Mouse (Mus musculus) liver, embryonic 12.5 days (tissue): ENCODE results near the gene Cbx7. TPM values are rescaled to one million over a fixed set of nuclear protein-coding genes. Genes with fewer than 3 reads are reported as not detected.

ENCODE experiments used
- ATAC-seq: fragments of 200-750 bp; cut with Nextera tagmentation; 2 replicates; pipeline ENCODE4 v1.8.0; 2017; ENCODE audit warnings: moderate number of reproducible peaks, mild to moderate bottlenecking, moderate library complexity
- H3K27ac ChIP-seq: fragments of 300-500 bp; sonication (generic); 2 replicates; pipeline ENCODE4 v1.5.1; 2016; ENCODE audit warnings: mild to moderate bottlenecking
- H3K27me3 ChIP-seq: fragments of 300-500 bp; sonication (generic); replicated peaks from 2 replicates; pipeline ENCODE4 v1.6.1; 2016; ENCODE audit warnings: mild to moderate bottlenecking, moderate library complexity
- H3K36me3 ChIP-seq: fragments of 300-500 bp; sonication (generic); 2 replicates; pipeline ENCODE4 v1.6.1; 2016; ENCODE audit warnings: mild to moderate bottlenecking, moderate library complexity
- H3K4me1 ChIP-seq: fragments of 300-500 bp; sonication (generic); 2 replicates; pipeline ENCODE4 v1.6.1; 2016
- H3K4me2 ChIP-seq: fragments of 300-500 bp; sonication (generic); 2 replicates; pipeline ENCODE4 v1.6.1; 2016; ENCODE audit warnings: mild to moderate bottlenecking, moderate library complexity
- H3K4me3 ChIP-seq: fragments of 300-500 bp; sonication (generic); 2 replicates; pipeline ENCODE4 v1.5.1; 2016; ENCODE audit warnings: mild to moderate bottlenecking, moderate library complexity
- H3K9ac ChIP-seq: fragments of 300-500 bp; sonication (generic); 2 replicates; pipeline ENCODE4 v1.6.1; 2016; ENCODE audit warnings: mild to moderate bottlenecking, moderate library complexity
- H3K9me3 ChIP-seq: fragments of 300-500 bp; sonication (generic); replicated peaks from 2 replicates; pipeline ENCODE4 v1.6.1; 2016; ENCODE audit warnings: mild to moderate bottlenecking, moderate library complexity
- WGBS: fragments of 180-500 bp; shearing (Covaris S2); methylation state at CpG from one replicate; pipeline ENCODE4 v1.1.7; 2016; ENCODE audit not compliant: insufficient replicate concordance; 5-methylcytosine and 5-hydroxymethylcytosine counted together
- polyA plus RNA-seq: library from polyadenylated mRNA; unstranded; fragments of >200 nt; fragmentation: Nextera tagmentation; extraction: Ambion mirVana; gene quantifications from 2 replicates; pipeline ENCODE4 v1.2.1, GENCODE M21; 2016

Cbx7 gene
- polyA plus RNA-seq, 1 experiment from 2014 or later, result 2.0 TPM

GRCm38 (mm10) chr15:79961366-79961921 lies 9.5 kb downstream of the Cbx7 start:
- Histone ChIP-seq H3K36me3 (no peaks in the 10 kb centered on the region), H3K9me3 (no peaks in the 10 kb centered on the region), H3K9ac (no peak overlapping the region), H3K27ac (no peak overlapping the region), H3K4me2 (no peak overlapping the region), H3K4me1 (no peaks in the 10 kb centered on the region), H3K4me3 (no peak overlapping the region), H3K27me3 (0 out of 2 replicates have a peak, but pooled peaks cover 4% of the 10 kb centered on the region)
- 70% methylated on average over 9 of the region's 9 CpGs for WGBS
- ATAC-seq, result no peak

- H3K4me1 ChIP-seq, result 0 out of 2 replicates have a peak, but pooled peaks cover 4% of the 10 kb centered on the region
- no peak for ATAC-seq
- H3K9me3 ChIP-seq, result no peaks in the 10 kb centered on the region
- H3K36me3 ChIP-seq, result no peaks in the 10 kb centered on the region
- WGBS, result 17% methylated on average over 3 of the region's 3 CpGs
- no peak overlapping the region for H3K4me3 ChIP-seq
- H3K4me2 ChIP-seq, result no peak overlapping the region
- H3K27ac ChIP-seq, result no peak overlapping the region
- H3K9ac ChIP-seq, result no peak overlapping the region
- H3K27me3 ChIP-seq, result 0 out of 2 replicates have a peak, but pooled peaks cover 4% of the 10 kb centered on the region
These were observed 12.5 kb downstream of the Cbx7 start for GRCm38 (mm10) chr15:79958418-79958817.

GRCm38 (mm10) chr15:79956559-79956958 lies 14.4 kb downstream of the Cbx7 start:
- 55% methylated on average over 8 of the region's 8 CpGs for WGBS
- 0 out of 2 replicates have a peak, but pooled peaks cover 4% of the 10 kb centered on the region for H3K4me1 ChIP-seq
- no peak overlapping the region for H3K4me2 ChIP-seq

GRCm38 (mm10) chr15:79953470-79953869 lies 17.4 kb downstream of the Cbx7 start:
- Histone ChIP-seq H3K4me3 (no peak overlapping the region), H3K4me2 (no peak overlapping the region), H3K27ac (no peak overlapping the region), H3K9ac (no peak overlapping the region), H3K9me3 (no peaks in the 10 kb centered on the region), H3K4me1 (peaks cover 15% of the 10 kb centered on the region), H3K27me3 (peaks cover 30% of the 10 kb centered on the region), H3K36me3 (no peaks in the 10 kb centered on the region)
- no peak for ATAC-seq
- 53% methylated on average over 7 of the region's 7 CpGs for WGBS

More at GRCm38 (mm10) chr15:79956559-79956958, 14.4 kb downstream of the Cbx7 start:
- H3K4me3 ChIP-seq, result no peak overlapping the region
- no peak overlapping the region for H3K9ac ChIP-seq
- no peaks in the 10 kb centered on the region for H3K9me3 ChIP-seq
- no peak overlapping the region for H3K27ac ChIP-seq
- H3K36me3 ChIP-seq, result no peaks in the 10 kb centered on the region
- H3K27me3 ChIP-seq, result peaks cover 9% of the 10 kb centered on the region; the same call in 1 of the 2 replicates
- ATAC-seq, result no peak

DNA sequence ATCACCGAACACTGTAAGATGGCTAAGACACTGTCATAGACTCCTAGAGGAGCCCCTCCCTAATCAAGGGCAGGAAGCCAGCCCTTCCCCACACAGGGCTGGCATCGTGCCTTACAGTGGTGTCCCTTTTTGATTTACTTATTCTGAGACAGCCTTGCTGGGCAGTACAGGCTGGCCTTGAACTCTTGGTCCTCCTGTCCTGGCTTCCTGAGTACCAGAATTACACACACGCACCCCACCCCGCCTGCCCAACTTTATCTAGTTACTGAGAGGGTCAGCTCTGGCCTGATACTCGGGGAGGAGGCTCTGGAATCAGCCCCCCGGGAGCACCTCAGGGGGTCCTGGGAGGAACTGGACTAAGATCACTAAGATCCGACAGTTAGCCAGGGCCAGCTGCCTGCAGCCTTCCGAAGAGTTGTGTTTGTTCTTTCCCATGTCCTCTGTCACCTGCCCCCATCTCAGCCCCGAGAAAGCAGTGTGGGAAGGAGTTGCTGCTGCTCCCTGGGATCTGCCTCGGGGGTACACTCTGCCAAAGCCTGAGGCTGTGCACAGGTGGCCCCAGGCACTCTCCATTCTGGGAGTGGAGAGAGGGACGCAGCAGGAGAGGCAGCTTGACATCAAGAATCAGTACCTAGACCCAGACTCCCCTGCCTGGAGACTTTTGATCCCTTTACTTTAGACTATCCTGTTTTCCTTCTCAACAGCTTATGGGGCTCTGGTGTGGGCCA lies 18.3 kb downstream of the Cbx7 start:
- H3K9me3 ChIP-seq, result no peaks in the 10 kb centered on the region
- H3K27me3 ChIP-seq, result peaks cover 32% of the 10 kb centered on the region
- WGBS, result 51% methylated on average over 11 of the region's 11 CpGs
- H3K4me1 ChIP-seq, result peaks cover 15% of the 10 kb centered on the region
- no peak for ATAC-seq
- H3K9ac ChIP-seq, result no peak overlapping the region
- H3K4me2 ChIP-seq, result no peak overlapping the region
- no peaks in the 10 kb centered on the region for H3K36me3 ChIP-seq
- H3K27ac ChIP-seq, result no peak overlapping the region
- H3K4me3 ChIP-seq, result no peak overlapping the region

GRCm38 (mm10) chr15:79951730-79952503 lies 19.0 kb downstream of the Cbx7 start:
- Histone ChIP-seq H3K27me3 (peaks cover 28% of the 10 kb centered on the region), H3K36me3 (no peaks in the 10 kb centered on the region), H3K4me3 (no peak overlapping the region), H3K9me3 (no peaks in the 10 kb centered on the region), H3K4me1 (peaks cover 15% of the 10 kb centered on the region), H3K9ac (no peak overlapping the region), H3K4me2 (no peak overlapping the region), H3K27ac (no peak overlapping the region)
- 57% methylated on average over 14 of the region's 14 CpGs for WGBS
- no peak for ATAC-seq

GRCm38 (mm10) chr15:79951226-79951625 lies 19.7 kb downstream of the Cbx7 start:
- Histone ChIP-seq H3K36me3 (no peaks in the 10 kb centered on the region), H3K4me3 (no peak overlapping the region), H3K4me1 (peaks cover 15% of the 10 kb centered on the region), H3K9ac (no peak overlapping the region), H3K9me3 (no peaks in the 10 kb centered on the region), H3K27ac (no peak overlapping the region), H3K27me3 (peaks cover 28% of the 10 kb centered on the region), H3K4me2 (no peak overlapping the region)
- no peak for ATAC-seq
- 67% methylated on average over 6 of the region's 6 CpGs for WGBS

GRCm38 (mm10) chr15:79950250-79951025 lies 20.5 kb downstream of the Cbx7 start:
- Histone ChIP-seq H3K27ac (no peak overlapping the region), H3K9ac (peak overlapping the region; percentile 19; the same call in 1 of the 2 replicates)

GRCm38 (mm10) chr15:79947681-79948080 lies 23.2 kb downstream of the Cbx7 start:
- 66% methylated on average over 6 of the region's 6 CpGs for WGBS
- no peak overlapping the region for H3K9ac ChIP-seq
- no peak overlapping the region for H3K27ac ChIP-seq
- peaks cover 41% of the 10 kb centered on the region for H3K27me3 ChIP-seq
- no peaks in the 10 kb centered on the region for H3K36me3 ChIP-seq
- peaks cover 13% of the 10 kb centered on the region for H3K4me1 ChIP-seq
- H3K4me2 ChIP-seq, result no peak overlapping the region
- no peaks in the 10 kb centered on the region for H3K9me3 ChIP-seq
- H3K4me3 ChIP-seq, result no peak overlapping the region
- no peak for ATAC-seq

More at GRCm38 (mm10) chr15:79950250-79951025, 20.5 kb downstream of the Cbx7 start:
- H3K36me3 ChIP-seq, result no peaks in the 10 kb centered on the region
- 3% methylated on average over 24 of the region's 24 CpGs for WGBS
- peak overlapping the region; percentile 60 for H3K4me2 ChIP-seq
- peaks cover 28% of the 10 kb centered on the region for H3K27me3 ChIP-seq
- no peaks in the 10 kb centered on the region for H3K9me3 ChIP-seq
- H3K4me1 ChIP-seq, result peaks cover 14% of the 10 kb centered on the region
- 0 out of 2 replicates have a peak overlapping the region, but pooled peaks have one; percentile 16 for H3K4me3 ChIP-seq
- ATAC-seq, result 0 out of 2 replicates have a peak, but pooled peaks have one; percentile 19

GRCm38 (mm10) chr15:79946790-79947189 lies 24.1 kb downstream of the Cbx7 start:
- Histone ChIP-seq H3K4me3 (no peak overlapping the region), H3K36me3 (no peaks in the 10 kb centered on the region), H3K9ac (no peak overlapping the region), H3K27ac (no peak overlapping the region), H3K4me1 (peaks cover 13% of the 10 kb centered on the region), H3K27me3 (peaks cover 38% of the 10 kb centered on the region), H3K4me2 (no peak overlapping the region), H3K9me3 (no peaks in the 10 kb centered on the region)
- ATAC-seq, result no peak
- 45% methylated on average over 9 of the region's 9 CpGs for WGBS

- peak; percentile 64; the same call in 1 of the 2 replicates for ATAC-seq
- Histone ChIP-seq H3K4me3 (no peak overlapping the region), H3K9ac (no peak overlapping the region), H3K27ac (no peak overlapping the region), H3K36me3 (no peaks in the 10 kb centered on the region), H3K4me2 (no peak overlapping the region), H3K9me3 (no peaks in the 10 kb centered on the region), H3K27me3 (peaks cover 35% of the 10 kb centered on the region), H3K4me1 (peaks cover 13% of the 10 kb centered on the region)
- 5% methylated on average over 4 of the region's 4 CpGs for WGBS
These were observed 24.9 kb downstream of the Cbx7 start for GRCm38 (mm10) chr15:79946022-79946421.
